Mouse (Mus musculus) forebrain, embryonic 14.5 days (tissue): ENCODE results near the gene Gpr50. TPM values are rescaled to one million over a fixed set of nuclear protein-coding genes. Genes with fewer than 3 reads are reported as not detected.
A peak's percentile ranks its signal among the peaks of the same experiment; 100 is the strongest.

Source experiments
- ATAC-seq: fragments of 200-750 bp; cut with Nextera tagmentation; 2 replicates; pipeline ENCODE4 v1.8.0; 2017; ENCODE audit warnings: mild to moderate bottlenecking, moderate library complexity
- DNase-seq: peaks from one replicate; pipeline ENCODE4 v3.0.0-alpha.2; 2015; ENCODE audit warnings: low spot score
- H3K27ac ChIP-seq: fragments of 300-500 bp; sonication (generic); 2 replicates; pipeline ENCODE4 v1.5.1; 2014; ENCODE audit warnings: low read depth, mild to moderate bottlenecking, control low read depth, low read length, moderate library complexity
- H3K27me3 ChIP-seq: fragments of 300-500 bp; sonication (generic); replicated peaks from 2 replicates; pipeline ENCODE4 v1.6.1; 2014; ENCODE audit warnings: low read length, control low read depth, mixed read lengths; ENCODE audit not compliant: control insufficient read depth, insufficient read depth
- H3K36me3 ChIP-seq: fragments of 300-500 bp; sonication (generic); 2 replicates; pipeline ENCODE4 v1.6.1; 2014; ENCODE audit warnings: low read length, control low read depth; ENCODE audit not compliant: control insufficient read depth, insufficient read depth
- H3K4me1 ChIP-seq: fragments of 300-500 bp; sonication (generic); 2 replicates; pipeline ENCODE4 v1.6.1; 2014; ENCODE audit warnings: antibody characterized with exemption, low read length, control low read depth; ENCODE audit not compliant: control insufficient read depth, insufficient read depth
- H3K4me2 ChIP-seq: fragments of 300-500 bp; sonication (generic); 2 replicates; pipeline ENCODE4 v1.6.1; 2014; ENCODE audit warnings: mild to moderate bottlenecking, control low read depth, low read length
- H3K4me3 ChIP-seq: fragments of 300-500 bp; sonication (generic); 2 replicates; pipeline ENCODE4 v1.5.1; 2014; ENCODE audit warnings: low read depth, low read length, control low read depth
- H3K9ac ChIP-seq: fragments of 300-500 bp; sonication (generic); 2 replicates; pipeline ENCODE4 v1.6.1; 2014; ENCODE audit warnings: mild to moderate bottlenecking, low read length, control low read depth, moderate library complexity
- H3K9me3 ChIP-seq: fragments of 300-500 bp; sonication (generic); replicated peaks from 2 replicates; pipeline ENCODE4 v1.6.1; 2016; ENCODE audit warnings: low read length, control low read depth, mixed read lengths; ENCODE audit not compliant: control insufficient read depth
- WGBS: fragments of 180-500 bp; shearing (Covaris S2); extraction: QIAGEN DNeasy Blood & Tissue Kit; methylation state at CpG from one replicate; pipeline ENCODE4 v1.1.7; 2014; 5-methylcytosine and 5-hydroxymethylcytosine counted together
- polyA plus RNA-seq: library from polyadenylated mRNA; unstranded; fragments of >200 nt; fragmentation: Nextera tagmentation; extraction: Ambion mirVana; gene quantifications from 2 replicates; pipeline ENCODE4 v1.2.1, GENCODE M21; 2014

The Gpr50 gene
- polyA plus RNA-seq, 1 experiment from 2014 or later, result 2.7 TPM

DNA sequence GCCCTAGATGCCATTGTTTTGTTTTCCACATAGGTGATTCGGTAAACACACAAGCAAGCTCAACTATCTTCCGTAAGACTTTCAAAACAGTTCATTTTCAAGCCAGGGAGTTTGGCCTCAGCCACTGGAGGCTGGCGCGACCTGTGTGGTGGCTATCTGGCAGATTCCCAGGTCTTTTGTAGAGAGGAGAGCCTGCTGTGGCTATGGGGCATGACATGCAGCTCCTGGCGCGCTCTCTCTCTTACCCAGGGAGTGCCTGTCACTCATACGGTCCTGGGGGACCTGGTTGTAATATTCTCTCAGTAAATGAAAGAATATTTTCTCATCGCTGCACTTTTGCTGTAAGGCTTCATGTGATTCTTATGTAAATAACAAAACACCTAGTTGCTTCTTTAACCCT lies 13.5 kb upstream of the Gpr50 start:
- Histone ChIP-seq H3K36me3 (no peaks in the 10 kb centered on the region), H3K4me1 (no peaks in the 10 kb centered on the region), H3K9ac (no peak overlapping the region), H3K27me3 (no peaks in the 10 kb centered on the region), H3K4me3 (no peak overlapping the region), H3K4me2 (no peak overlapping the region), H3K9me3 (no peaks in the 10 kb centered on the region), H3K27ac (no peak overlapping the region)
- DNase-seq (peak; percentile 59), ATAC-seq (peak; percentile 38; the same call in 1 of the 2 replicates)
- WGBS, result 28% methylated on average over 8 of the region's 8 CpGs

DNA sequence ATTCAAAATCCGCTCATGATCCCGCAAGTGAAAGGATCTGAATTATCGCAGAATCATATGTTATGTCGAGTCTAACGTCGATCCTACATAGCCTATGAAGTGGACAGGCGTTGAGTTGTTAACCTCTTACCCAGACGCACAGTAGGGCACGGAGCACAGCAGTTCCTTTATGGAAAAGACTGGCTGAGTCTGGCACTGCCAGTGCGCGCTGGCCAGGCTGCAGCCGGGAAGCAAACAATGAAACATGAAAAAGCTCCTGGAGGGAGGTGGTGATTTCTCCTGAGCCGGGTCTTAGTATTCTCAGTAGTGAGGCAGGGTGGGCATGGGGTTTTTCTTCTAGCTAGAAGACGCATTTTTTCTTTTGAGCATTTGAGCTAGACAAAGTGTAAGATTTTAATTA lies 1.7 kb upstream of the Gpr50 start:
- ATAC-seq (no peak), DNase-seq (peak; percentile 21)
- no peaks in the 10 kb centered on the region for H3K4me1 ChIP-seq
- peak overlapping the region; percentile 36 for H3K4me2 ChIP-seq
- peaks cover 37% of the 10 kb centered on the region for H3K27me3 ChIP-seq
- 39% methylated on average over 14 of the region's 14 CpGs for WGBS
- no peak overlapping the region for H3K4me3 ChIP-seq
- no peaks in the 10 kb centered on the region for H3K36me3 ChIP-seq
- H3K9ac ChIP-seq, result no peak overlapping the region
- no peak overlapping the region for H3K27ac ChIP-seq
- H3K9me3 ChIP-seq, result peaks cover 6% of the 10 kb centered on the region; the same call in 1 of the 2 replicates

DNA sequence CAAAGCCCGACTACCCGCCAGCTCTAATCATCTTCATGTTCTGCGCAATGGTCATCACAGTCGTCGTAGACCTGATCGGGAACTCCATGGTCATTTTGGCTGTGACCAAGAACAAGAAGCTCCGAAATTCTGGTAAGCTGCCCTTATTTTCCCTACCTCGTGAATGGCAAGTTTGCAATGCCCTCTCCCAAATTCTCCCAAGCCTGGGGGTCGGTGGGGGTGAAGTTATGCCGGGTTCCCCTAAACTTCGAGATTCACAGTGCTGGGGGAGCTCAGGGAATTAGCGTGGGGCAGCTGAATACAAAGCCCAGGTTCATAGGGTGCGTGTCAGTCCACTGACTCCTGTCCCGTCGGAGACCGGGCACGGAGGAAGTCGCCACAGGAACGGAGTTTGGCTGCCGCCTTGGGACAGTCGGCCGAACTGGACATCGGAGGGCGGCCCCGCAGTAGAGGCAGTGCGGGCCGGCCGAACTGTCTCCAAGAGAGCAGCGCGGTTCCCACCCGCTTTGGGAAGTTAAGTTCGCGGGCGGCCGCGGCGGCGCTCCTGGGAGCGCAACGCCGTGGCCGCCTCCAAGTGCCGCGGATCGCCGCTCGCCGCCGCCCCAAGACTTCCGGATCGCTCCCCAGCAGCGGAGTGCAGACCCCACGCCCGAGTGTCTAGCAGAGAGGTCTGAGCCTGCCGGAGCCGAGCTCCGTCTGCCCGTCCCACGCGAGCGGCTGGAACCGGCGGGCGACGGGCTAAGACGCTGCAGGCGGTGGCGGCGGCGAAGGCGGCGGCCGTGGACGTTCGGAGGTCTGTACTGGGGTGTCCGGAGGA lies 612 bp downstream of the Gpr50 start:
- Histone ChIP-seq H3K9me3 (peaks cover 6% of the 10 kb centered on the region; the same call in 1 of the 2 replicates), H3K27ac (no peak overlapping the region), H3K4me3 (peak overlapping the region; percentile 38), H3K4me2 (peak overlapping the region; percentile 59), H3K9ac (peak overlapping the region; percentile 29; the same call in 1 of the 2 replicates), H3K4me1 (no peaks in the 10 kb centered on the region), H3K36me3 (no peaks in the 10 kb centered on the region), H3K27me3 (peaks cover 46% of the 10 kb centered on the region)
- DNase-seq, result no peak
- peak; percentile 15; the same call in 1 of the 2 replicates for ATAC-seq
- WGBS, result 36% methylated on average over 76 of the region's 76 CpGs

DNA sequence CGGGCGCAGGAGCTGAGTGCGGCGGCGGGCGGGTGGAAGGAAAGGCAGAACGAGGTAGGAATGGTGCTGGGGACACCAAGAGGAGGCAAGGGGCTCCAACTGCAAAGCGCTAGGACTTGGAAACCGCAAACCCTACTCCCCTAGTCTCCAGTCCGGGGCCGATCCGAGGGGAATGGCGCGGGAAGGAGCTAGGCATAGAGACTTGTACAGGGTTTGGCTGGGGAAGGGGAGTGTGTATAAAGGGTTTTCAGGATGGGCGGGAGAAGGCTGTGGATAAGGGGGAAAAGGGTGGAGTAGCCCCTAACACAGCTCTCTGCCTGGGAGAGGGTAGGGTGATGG lies 1.2 kb downstream of the Gpr50 start:
- Histone ChIP-seq H3K36me3 (no peaks in the 10 kb centered on the region), H3K9me3 (peaks cover 6% of the 10 kb centered on the region; the same call in 1 of the 2 replicates), H3K27ac (no peak overlapping the region), H3K4me3 (peak overlapping the region; percentile 38), H3K4me2 (peak overlapping the region; percentile 59), H3K27me3 (peaks cover 43% of the 10 kb centered on the region), H3K9ac (peak overlapping the region; percentile 29; the same call in 1 of the 2 replicates), H3K4me1 (no peaks in the 10 kb centered on the region)
- DNase-seq (peak; percentile 30), ATAC-seq (peak; percentile 20; the same call in 1 of the 2 replicates)
- WGBS, result 26% methylated on average over 15 of the region's 15 CpGs

DNA sequence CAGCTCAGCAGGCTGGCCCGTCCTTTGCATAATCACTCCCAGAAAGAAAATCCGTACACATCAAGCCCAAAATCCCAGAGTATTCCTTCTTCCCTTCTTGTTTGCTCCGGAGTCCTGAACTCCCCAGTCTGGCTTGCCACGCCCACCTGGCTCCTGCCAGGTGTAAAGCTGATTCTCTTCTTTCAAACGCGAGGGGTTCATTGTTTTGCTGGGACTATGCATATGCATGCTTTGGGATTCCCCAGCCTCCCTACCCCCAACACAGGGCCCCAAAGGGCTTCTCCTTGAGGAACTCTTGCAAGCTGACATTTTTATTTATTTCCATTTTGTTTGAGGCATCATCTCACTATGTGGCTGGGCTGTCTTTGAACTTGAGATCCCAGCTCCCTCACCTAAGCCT lies 6.8 kb downstream of the Gpr50 start:
- Histone ChIP-seq H3K9ac (no peak overlapping the region), H3K9me3 (no peaks in the 10 kb centered on the region), H3K4me2 (no peak overlapping the region), H3K27ac (no peak overlapping the region), H3K36me3 (no peaks in the 10 kb centered on the region), H3K27me3 (peaks cover 17% of the 10 kb centered on the region; the same call in 1 of the 2 replicates), H3K4me1 (no peaks in the 10 kb centered on the region), H3K4me3 (no peak overlapping the region)
- ATAC-seq (no peak), DNase-seq (no peak)
- 32% methylated on average over 6 of the region's 6 CpGs for WGBS

DNA sequence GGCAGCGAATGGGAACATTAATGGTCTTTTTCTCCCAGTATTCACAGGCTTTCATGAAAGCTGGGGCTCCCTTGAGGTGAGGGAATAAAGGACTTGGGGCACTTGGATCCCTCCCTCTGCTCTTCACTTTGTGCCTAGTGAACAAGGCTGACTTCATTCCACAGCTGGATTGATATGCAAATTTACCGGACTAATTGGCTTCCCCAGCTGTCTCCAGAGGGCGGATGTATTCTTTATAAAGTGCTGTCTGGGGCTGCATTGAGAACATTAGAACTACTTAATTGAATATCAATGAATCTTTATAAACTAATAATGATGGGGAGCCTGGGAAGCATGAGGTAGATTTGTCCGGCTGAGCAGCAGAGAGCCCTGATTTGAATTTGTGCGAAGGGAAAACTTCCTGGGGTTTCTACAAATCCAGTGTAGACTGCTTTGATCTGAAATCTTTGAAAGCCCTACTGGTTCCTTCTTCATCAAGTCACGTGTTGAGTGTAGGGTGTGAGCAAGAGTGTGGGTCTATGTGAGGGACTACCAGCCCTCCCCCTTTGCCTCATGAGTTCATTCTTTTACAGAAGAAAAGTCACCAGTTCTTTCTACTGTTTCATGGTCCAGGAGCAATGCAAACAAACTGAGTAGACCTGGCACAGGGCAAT lies 37.5 kb downstream of the Gpr50 start:
- Histone ChIP-seq H3K9me3 (no peaks in the 10 kb centered on the region), H3K36me3 (no peaks in the 10 kb centered on the region), H3K4me2 (no peak overlapping the region), H3K9ac (no peak overlapping the region), H3K27ac (no peak overlapping the region), H3K27me3 (0 out of 2 replicates have a peak, but pooled peaks cover 3% of the 10 kb centered on the region), H3K4me1 (no peaks in the 10 kb centered on the region), H3K4me3 (no peak overlapping the region)
- 21% methylated on average over 6 of the region's 6 CpGs for WGBS
- ATAC-seq (peak; percentile 97), DNase-seq (peak; percentile 76)

Other genes starting within 250 kb of the Gpr50 start
- gene Cd99l2, start 170.8 kb upstream of the Gpr50 start, polyA plus RNA-seq, result 48.8 and 50.2 TPM in 2 replicates
- 341 and 358 TPM in 2 replicates for gene Hmgb3, start 107.7 kb upstream of the Gpr50 start, polyA plus RNA-seq
- 44.8 and 46.0 TPM in 2 replicates for gene Vma21, start 152.3 kb downstream of the Gpr50 start, polyA plus RNA-seq